Mouse (Mus musculus): ENCODE measurements around the gene Ppil6. TPM values are rescaled to one million over a fixed set of nuclear protein-coding genes. Genes with fewer than 3 reads are reported as not detected.

The Ppil6 gene
- polyA plus RNA-seq, 1 experiment, result 4.3 TPM

DNA sequence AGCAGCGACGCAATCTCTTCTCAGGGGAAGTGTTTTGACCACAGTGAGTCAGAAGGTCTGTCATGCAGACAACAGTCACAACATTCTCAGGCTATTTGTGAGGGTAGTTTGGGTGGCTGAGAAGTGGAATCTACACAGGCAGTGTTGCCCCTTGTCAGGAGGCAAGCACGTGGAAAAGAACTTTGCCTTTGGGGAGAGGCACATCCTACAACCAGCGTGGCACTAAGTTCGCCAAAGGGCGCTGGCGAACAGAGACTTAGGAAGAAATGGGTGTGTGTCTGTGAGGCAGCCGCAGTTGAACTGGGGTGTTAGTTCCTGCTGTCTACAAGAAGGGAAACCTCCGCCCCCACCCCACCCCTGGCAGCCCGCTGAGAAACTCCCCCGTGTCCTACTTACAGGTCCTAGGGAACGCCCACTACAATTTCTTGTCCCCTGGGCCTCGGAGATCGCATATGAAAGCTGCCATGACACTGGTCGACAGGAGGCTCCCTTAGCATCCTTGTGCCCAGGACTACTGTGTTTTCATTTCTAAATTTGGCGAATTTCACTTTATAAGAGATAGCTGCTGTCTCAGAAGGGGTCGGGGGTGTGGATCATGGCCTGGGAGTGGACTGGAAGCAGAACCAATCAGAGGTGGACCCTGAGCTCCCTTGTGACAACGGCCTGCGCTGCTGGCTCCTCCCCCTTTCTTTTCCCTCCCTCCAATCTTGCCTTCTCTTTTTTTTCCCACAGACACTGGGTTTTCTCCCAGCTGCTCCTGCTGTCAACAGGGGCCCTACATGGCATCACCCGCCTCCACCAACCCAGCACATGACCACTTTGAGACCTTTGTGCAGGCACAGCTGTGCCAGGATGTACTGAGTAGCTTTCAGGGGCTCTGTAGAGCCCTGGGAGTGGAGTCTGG lies 12.7 kb upstream of the Ppil6 start:
- peak; percentile 44 to 65 for DNase-seq (ENCODE audit: extremely low spot score in 1 of 2, low spot score in 1 of 2)

DNA sequence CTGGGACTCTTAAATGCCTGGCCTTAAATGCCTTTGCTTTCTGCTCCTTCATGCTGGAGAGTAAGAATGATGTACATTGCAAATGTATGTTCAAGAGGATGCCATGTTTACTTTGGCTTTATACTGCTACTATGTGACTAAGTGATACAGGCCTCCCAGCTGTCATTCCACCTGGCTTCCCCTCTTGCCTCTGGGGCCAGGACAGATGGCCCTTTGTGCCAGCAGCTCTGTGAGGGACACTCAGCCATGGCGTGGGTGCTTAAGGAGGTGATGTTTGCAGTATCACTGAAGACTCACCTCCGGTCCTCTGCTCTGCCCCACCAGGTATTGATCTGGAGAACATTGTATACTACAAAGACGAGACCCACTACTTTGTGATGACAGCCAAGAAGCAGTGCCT lies 10.3 kb upstream of the Ppil6 start:
- no peak for DNase-seq (ENCODE audit: extremely low spot score in 1 of 2, low spot score in 1 of 2)

DNA sequence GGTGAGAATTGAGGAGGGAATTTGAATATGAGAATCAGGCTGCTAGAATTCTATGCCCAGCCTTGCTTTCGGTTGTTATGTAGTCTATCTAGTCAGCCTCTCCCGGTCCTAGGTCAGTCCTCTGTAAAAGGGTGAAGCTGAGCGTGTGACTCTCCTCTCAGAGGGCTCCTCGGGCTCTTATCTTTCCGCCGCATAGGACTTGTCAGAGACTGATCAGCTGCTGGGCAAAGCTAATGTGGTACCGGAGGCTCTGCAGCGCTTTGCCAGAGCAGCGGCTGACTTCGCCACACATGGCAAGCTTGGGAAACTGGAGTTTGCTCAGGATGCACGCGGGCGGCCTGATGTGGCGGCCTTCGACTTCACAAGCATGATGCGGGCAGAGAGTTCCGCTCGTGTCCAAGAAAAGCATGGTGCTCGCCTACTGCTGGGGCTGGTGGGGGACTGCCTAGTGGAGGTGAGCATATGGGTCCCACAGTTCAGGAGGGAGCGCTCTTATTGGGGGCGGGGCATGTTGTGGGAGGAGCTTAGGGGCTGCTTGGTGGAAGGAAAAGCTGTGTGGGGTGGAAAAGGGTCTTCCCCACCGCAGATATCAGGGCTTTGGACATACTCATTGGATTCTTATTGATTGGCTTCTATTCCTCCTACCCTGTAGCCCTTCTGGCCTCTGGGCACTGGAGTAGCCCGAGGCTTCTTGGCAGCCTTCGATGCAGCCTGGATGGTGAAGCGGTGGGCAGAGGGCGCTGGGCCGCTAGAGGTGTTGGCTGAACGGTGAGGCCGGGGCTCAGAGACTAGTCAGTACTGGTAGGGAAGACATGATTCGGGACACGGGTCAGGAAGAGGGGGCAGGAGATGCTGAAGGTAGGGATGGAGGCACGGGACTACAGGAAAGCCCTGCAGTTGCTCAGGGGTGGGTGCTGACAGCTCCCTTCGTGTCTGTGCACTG lies 9.0 kb upstream of the Ppil6 start:
- no peak for DNase-seq (ENCODE audit: extremely low spot score in 1 of 2, low spot score in 1 of 2)

DNA sequence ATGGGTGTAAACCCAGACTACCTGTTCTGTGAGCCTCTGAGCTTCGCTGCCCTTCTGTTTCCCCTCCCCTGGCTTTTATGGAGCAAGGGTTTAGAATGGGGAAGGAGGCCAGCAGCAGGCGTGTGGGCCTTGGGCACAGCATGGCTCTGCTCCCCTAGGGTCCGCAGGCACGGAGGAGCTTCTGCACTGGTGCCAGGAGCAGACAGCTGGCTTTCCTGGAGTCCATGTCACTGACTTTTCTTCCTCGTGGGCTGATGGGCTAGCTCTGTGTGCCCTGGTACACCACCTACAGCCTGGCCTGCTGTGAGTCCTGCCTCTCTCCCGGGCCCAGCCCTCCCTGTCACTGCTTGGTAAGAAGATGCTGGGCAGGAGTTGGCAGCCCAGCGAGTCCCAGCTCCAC lies 7.8 kb upstream of the Ppil6 start:
- DNase-seq (ENCODE audit: extremely low spot score in 1 of 2, low spot score in 1 of 2), result no peak

DNA sequence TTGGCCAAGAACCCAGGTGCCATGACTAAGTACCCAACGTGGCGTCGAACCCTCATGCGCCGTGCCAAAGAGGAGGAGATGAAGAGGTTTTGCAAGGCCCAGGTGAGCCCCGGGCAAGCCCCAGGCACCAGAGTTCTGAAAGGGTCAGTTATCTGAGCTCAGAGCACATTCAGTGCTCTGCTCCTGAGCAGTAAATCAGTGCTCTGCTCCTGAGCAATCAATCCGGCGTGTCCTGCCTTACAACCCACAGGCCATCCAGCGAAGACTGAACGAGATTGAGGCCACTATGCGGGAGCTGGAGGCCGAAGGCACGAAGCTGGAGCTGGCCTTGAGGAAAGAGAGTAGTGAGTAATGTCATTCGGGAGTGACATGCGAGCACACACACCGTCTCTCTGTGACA lies 4.5 kb upstream of the Ppil6 start:
- DNase-seq (ENCODE audit: extremely low spot score in 1 of 2, low spot score in 1 of 2), result no peak

DNA sequence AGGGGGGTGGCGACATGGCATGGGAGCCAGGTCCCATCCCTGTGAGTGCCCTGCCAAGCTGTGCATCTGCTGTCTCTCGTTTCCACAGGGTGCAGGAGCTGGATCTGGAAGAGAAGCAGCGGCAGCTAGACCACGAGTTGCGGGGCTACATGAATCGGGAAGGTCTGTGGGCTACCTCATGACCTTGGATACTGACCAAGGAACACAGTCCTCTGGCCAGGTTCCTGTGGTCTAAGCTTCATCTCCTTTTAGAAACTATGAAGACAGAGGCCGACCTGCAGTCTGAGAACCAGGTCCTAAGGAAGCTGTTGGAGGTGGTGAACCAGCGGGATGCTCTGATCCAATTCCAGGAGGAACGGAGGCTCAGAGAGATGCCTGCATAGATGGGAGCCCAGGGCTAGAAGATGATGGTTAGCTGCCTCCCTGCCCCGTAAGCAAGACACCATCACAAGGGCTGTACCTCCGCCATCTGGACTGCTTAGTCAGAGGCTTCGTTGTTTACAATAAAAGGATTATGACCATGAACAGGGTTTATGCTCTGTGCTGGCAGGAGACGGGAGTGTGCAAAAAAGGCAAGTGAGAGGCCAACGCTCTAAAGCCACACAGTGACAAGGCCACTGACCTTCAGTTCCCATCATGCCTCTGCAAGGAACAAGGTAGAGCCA lies 3.6 kb upstream of the Ppil6 start:
- DNase-seq (ENCODE audit: extremely low spot score in 1 of 2, low spot score in 1 of 2), result no peak

DNA sequence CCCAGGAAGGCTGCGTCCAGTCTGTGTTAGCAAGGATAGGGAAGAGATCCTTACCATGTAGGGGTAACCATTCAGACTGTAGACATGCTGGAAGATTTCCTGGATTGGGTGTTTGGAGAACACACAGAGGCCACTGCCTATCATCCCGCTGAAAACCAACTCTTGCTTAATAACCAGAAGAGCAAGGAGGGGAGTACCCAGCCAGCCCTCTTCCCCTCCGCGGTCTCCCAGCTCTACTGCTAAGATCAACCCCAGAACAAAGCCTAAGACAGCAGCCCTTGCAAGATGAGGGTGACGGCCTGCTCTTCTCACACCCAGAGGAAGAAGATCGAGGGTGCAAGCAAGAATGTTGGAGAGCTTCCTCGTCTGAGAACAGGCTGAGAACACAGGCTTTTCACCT lies 1.4 kb upstream of the Ppil6 start:
- DNase-seq (ENCODE audit: extremely low spot score in 1 of 2, low spot score in 1 of 2), result no peak

DNA sequence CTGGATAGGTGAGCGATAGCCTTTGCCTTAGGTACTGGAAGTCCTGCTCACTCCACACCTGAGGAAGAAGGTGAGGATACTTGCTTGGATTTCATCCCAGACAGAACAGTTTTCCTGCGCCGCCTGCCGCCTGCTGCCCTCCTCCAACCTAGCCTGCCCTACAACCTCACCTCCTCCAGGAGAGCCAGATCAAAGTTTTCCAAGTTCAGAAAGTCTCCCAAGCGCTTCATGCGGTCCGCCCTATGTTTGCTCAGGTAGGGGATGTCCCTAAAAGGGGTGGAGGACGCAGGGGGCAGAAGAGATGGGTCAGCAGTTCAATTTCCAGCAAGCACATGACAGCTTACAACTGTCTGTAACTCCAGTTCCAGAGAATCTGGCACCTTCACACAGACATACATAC lies 945 bp upstream of the Ppil6 start:
- no peak for DNase-seq (ENCODE audit: extremely low spot score in 1 of 2, low spot score in 1 of 2)

DNA sequence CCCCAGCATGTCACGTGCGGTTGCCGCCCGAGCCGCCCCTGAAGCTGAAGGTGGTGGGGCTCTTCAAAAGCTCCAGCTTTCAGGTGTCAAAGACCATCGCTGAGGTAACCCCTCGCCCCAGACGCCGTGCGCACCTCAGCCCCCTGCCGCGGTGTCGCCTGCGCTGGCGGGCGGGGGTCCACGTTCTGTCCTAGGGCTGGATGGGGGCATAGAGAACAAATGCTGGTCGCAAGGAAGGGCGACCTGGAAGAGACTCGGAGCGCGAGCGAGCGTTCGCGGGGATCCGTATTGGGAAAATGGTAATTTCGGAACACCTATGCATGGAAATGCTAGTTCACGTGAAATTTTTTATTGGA lies 257 bp downstream of the Ppil6 start:
- DNase-seq (ENCODE audit: extremely low spot score in 1 of 2, low spot score in 1 of 2), result no peak

DNA sequence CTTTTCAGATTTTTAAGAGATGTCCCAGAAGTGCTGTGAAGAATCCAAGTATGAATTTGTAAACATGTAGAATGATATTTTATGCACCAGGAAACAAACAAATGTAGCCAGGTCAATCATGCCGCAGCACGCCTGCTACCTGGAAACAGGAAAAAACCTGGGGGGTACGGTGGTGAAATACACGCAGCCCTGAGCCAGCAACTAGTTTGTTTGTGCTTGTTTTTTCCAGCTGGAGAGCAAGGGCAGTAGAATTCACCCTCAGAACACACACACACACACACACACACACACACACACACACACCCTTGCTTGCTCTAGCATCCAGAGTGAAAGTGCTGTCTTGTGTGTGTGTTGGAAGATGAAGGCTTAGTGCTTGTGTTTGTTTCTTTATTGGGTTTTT lies 872 bp downstream of the Ppil6 start:
- DNase-seq (ENCODE audit: extremely low spot score in 1 of 2, low spot score in 1 of 2), result no peak

DNA sequence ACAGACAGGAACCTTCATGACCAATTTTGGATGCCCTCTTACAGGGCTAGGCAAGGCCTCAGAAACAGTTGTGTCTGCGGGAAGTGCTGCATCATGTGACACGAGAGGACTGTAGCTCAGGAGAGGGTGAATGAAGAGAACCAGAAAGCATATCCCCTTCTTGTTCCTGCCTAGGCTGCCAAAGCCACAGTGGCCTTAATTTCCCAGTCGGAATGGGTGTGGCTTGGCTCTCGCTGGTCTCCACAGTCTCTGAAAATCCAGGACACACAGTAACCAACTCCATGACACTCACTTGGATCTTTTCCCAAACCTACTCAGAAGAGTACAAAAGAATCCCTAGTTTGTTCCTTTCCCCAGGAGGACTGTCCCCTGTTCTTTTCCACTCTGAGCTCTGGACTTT lies 10.7 kb downstream of the Ppil6 start:
- DNase-seq (ENCODE audit: extremely low spot score in 1 of 2, low spot score in 1 of 2), result peak; percentile 44 to 46

DNA sequence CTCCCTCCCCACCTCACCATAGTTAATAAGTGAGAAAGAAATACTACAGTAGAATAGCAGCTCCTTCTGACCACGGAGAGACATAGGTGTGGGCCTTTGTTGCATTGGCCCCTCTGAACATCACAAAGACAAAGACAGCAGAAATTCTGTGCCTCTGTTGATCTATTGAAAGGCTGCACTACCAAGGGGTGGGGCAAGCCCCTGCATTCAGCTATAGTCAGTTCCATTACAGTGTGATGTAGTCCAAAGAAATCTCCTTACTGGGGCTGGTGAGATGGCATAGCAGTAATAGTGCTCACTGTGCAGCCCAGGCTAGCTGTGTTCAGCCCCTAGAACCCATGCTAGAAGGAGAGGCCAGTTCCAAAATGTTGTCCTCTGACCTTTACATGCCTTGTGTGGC lies 14.8 kb downstream of the Ppil6 start:
- no peak for DNase-seq (ENCODE audit: extremely low spot score in 1 of 2, low spot score in 1 of 2)

DNA sequence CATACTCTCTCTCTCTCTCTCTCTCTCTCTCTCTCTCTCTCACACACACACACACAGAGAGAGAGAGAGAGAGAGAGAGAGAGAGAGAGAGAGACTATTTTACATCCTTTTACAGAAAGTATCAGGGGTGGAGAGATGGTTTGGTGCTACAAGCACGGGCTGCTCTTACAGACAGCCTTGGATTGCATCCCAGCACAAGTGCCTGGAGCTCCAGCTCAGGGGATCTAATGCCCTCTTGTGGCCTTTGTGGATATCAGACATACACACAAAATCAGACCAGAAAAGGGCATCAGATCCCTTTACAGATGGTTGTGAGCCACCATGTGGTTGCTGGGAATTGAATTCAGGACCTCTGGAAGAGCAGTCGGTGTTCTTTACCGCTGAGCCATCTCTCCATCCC lies 15.2 kb downstream of the Ppil6 start:
- peak; percentile 59 to 82 for DNase-seq (ENCODE audit: extremely low spot score in 1 of 2, low spot score in 1 of 2)

DNA sequence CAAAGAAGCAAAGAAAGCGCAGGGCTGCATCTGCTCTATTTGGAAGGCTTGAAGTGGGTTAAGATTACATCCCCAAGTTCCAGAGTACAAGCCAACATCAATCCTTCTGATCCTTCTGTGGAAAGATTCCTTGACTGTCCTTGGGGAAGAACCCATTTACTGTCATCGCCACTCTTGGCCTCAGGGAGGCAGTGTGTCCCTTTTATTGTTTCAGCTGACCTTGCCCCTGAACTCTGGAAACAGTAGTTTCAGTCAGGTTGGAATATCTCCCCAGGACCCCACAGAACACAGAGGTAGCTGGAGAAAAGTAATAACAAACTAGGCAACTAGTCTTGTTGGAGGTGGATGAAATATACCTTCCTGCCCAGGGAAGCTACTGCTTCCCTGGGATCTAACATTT lies 18.9 kb downstream of the Ppil6 start:
- peak in 1 of 2 experiments; percentile 24 for DNase-seq (ENCODE audit: extremely low spot score in 1 of 2, low spot score in 1 of 2)

DNA sequence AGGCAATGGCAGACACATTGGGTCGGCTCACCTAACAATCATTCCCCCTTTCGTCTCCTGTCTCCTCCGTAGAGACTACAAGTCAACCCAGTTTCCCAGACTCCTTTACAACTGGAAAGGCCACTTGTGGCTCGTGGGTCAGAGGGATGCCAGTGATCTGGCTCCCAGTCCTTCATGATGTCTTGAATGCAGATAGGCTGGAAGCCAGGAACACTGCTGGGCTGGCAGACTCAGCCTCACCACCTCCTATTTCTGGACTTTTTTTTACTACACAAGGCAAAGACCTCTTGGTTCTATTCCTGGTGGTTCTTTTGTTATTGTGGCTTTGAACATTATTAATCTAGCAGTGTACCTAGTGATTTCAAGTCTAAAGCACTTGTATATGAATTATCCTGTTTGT lies 24.1 kb downstream of the Ppil6 start:
- no peak for DNase-seq (ENCODE audit: extremely low spot score in 1 of 2, low spot score in 1 of 2)

DNA sequence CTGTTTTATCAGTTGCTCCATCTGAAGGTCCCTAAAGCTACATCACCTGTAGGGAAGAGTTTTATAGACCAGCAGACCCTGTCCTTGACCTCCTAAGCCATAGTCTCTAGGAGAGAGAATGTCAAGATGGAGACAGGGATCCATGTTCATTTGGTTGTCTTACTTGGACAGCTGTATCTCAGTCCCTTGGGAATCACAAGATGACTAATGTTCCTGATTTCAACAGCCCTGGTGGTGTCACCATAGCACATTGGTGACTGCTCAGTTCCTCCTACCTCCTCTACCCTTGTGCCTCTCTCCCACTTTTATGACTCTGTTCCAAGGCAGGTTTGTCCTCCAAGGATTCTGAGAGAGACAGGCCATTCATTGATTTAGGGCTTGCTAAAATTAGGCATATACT lies 24.7 kb downstream of the Ppil6 start:
- no peak for DNase-seq (ENCODE audit: extremely low spot score in 1 of 2, low spot score in 1 of 2)

DNA sequence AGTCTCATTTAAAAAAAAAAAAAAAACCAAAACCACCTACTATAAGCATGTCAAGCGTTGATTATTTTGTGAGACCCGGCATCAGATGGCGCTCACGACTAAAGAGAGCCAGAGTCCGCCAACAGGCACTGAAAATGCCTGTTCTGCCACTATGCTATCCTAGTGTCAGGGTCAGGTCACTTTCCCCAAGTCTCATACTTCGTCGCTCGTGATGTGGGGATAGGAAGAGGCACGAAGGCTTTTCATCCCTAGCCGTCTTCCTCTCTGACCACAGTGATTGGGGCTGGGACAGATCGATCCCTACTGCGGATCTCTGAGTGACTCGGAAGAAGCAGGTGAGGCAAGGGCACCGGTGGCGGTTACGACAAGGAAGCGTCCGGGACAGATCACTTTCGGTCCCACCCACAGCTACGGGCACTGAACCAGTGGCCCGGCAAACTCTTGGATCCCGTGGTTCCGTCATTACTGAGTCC lies 28.3 kb downstream of the Ppil6 start:
- peak; percentile 37 to 71 for DNase-seq (ENCODE audit: extremely low spot score in 1 of 2, low spot score in 1 of 2)

DNA sequence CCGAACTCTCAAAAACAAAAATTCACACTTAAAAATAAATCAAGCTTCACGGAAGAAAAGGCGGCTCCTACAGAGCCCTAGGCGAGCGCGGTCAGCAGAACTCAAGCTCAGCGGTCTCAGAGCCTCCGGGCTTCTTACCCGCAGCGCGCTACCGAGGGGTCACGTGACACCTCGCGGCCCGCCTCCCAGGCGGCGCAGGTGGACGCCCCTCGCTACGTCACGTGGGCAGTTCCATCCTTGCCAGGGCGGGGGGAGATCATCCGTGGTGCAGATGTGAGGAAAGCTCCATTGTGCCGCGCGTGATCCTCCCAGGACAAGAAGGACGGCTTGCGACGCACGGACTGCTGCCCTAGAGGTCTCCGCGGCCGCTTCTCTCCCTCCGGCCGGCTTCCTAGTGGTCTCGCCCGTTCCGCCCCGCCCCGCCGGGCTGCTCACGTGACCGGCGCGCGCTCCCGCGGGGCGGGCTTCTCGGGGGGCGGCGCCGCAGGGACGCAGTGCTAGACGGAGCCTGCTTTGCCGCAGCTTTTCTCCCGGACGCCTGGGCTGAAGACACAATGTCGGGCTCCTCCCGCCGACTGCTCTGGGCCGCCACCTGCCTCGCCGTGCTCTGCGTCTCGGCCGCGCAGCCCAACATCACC lies 28.9 kb downstream of the Ppil6 start, which contains the start of gene Cd164:
Gene Cd164, plus strand, starts transcription at position 434 of the 638 bp plus-strand sequence.
- DNase-seq (ENCODE audit: extremely low spot score in 1 of 2, low spot score in 1 of 2), result peak; percentile 76 to 90

DNA sequence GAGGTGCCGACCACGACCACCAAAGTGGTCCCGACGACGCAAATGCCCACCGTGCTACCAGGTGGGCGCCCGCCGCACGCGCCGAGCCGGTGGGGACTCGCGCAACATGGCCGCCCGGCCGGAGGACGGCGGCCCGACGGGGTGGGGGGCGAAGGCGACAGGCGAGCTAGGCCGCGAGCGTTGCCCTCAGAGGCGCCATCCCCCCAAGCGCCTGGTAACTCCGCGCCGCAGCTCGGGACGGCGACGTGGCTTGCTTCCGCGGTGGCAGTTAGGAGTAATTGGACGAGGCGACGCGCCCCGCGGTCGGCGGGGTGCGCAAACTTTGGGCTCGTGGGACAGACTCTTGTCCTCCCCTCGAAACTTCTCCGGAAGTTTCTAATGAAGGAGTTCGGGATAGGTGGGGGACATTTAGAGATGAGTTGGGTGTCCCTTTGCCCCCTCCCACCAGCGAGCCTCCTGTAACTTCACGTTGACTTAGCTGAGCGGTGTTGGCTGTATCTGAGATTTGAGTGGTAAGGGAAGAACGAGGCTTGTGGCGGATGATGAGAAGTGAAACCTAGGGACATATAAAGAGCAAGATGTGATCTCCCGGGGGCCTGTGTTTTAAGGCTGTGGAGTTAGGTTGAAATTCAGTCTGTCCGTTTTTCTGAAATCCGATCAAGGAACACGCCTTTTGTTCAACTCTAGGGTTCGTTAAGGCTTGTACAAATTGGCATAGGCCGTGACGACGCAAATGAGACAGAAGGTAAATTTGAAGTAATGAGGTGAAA lies 29.6 kb downstream of the Ppil6 start:
- peak in 1 of 2 experiments; percentile 40 for DNase-seq (ENCODE audit: extremely low spot score in 1 of 2, low spot score in 1 of 2)

DNA sequence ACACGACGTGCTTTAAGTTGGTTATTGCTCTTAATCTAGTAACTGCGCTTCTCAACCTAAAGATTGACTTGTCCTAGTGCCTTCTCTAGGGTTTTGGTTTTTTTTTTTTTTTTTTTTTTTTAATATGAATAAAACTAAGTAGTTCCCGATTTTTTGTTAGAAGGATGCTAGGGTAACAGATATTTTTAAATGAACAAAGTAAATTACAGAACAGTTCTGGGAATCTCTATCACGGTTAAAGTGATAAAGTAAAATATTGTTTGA lies 30.1 kb downstream of the Ppil6 start:
- no peak for DNase-seq (ENCODE audit: extremely low spot score in 1 of 2, low spot score in 1 of 2)

Data from frontal cortex, adult 2 months (tissue).